Comparison of ENCODE assay signal across 8 mouse cellular contexts in genomic region chr4:134250116-134250929, GRCm38 (mm10). TPM values are rescaled to one million over a fixed set of nuclear protein-coding genes. Genes with fewer than 3 reads are reported as not detected.
DNase-seq lines count a peak whose midpoint lies in the region; ATAC-seq lines count a peak whose summit lies in the region.

No protein-coding gene starts in this region.

- no peak overlapping the region for H3K27ac ChIP-seq in kidney, embryonic 15.5 days
- peak overlapping the region; percentile 65 for H3K27ac ChIP-seq in embryonic facial prominence, embryonic 10.5 days (replicated peaks)
- H3K27ac ChIP-seq in intestine, embryonic 15.5 days = no peak overlapping the region
- no peak overlapping the region for H3K27ac ChIP-seq in neural tube, embryonic 11.5 days (ENCODE audit: low read depth, low read length)

- peaks cover 70% of the 10 kb centered on the region for H3K4me1 ChIP-seq in kidney, embryonic 15.5 days
- H3K4me1 ChIP-seq in embryonic facial prominence, embryonic 10.5 days = peaks cover 82% of the 10 kb centered on the region
- peaks cover 45% of the 10 kb centered on the region for H3K4me1 ChIP-seq in intestine, embryonic 15.5 days (replicated peaks)
- H3K4me1 ChIP-seq in neural tube, embryonic 11.5 days (ENCODE audit: control insufficient read depth, insufficient read depth, low read length) = peaks cover 34% of the 10 kb centered on the region

- no peak for ATAC-seq in kidney, embryonic 15.5 days (replicated peaks; ENCODE audit: low FRiP score)
- no peak for ATAC-seq in intestine, embryonic 15.5 days
- no peak for ATAC-seq in neural tube, embryonic 11.5 days (ENCODE audit: insufficient read depth, low FRiP score, low TSS enrichment)

- H3K4me3 ChIP-seq in kidney, embryonic 15.5 days (replicated peaks) = peak overlapping the region; percentile 47
- peak overlapping the region; percentile 63 for H3K4me3 ChIP-seq in embryonic facial prominence, embryonic 10.5 days
- peak overlapping the region; percentile 50 for H3K4me3 ChIP-seq in intestine, embryonic 15.5 days (replicated peaks)
- H3K4me3 ChIP-seq in neural tube, embryonic 11.5 days (ENCODE audit: low read depth, low read length) = peak overlapping the region; percentile 47

- H3K36me3 ChIP-seq in kidney, embryonic 15.5 days = no peaks in the 10 kb centered on the region
- H3K36me3 ChIP-seq in embryonic facial prominence, embryonic 10.5 days (replicated peaks) = no peaks in the 10 kb centered on the region
- no peaks in the 10 kb centered on the region for H3K36me3 ChIP-seq in intestine, embryonic 15.5 days
- no peaks in the 10 kb centered on the region for H3K36me3 ChIP-seq in neural tube, embryonic 11.5 days (ENCODE audit: control insufficient read depth, insufficient read depth, low read length)

- WGBS in kidney, embryonic 15.5 days = 13% methylated on average over 27 of the region's 27 CpGs
- 5% methylated on average over 27 of the region's 27 CpGs for WGBS in embryonic facial prominence, embryonic 10.5 days
- WGBS in intestine, embryonic 15.5 days = 25% methylated on average over 27 of the region's 27 CpGs
- WGBS in neural tube, embryonic 11.5 days = 5% methylated on average over 27 of the region's 27 CpGs

- H3K27me3 ChIP-seq in kidney, embryonic 15.5 days = peaks cover 91% of the 10 kb centered on the region
- peaks cover 93% of the 10 kb centered on the region for H3K27me3 ChIP-seq in embryonic facial prominence, embryonic 10.5 days (replicated peaks; ENCODE audit: low read depth, poor library complexity, severe bottlenecking)
- peaks cover 59% of the 10 kb centered on the region for H3K27me3 ChIP-seq in intestine, embryonic 15.5 days (replicated peaks)
- peaks cover 30% of the 10 kb centered on the region for H3K27me3 ChIP-seq in neural tube, embryonic 11.5 days (ENCODE audit: control insufficient read depth, insufficient read depth, low read length)

- no peaks in the 10 kb centered on the region for H3K9me3 ChIP-seq in kidney, embryonic 15.5 days (replicated peaks)
- H3K9me3 ChIP-seq in embryonic facial prominence, embryonic 10.5 days = no peaks in the 10 kb centered on the region
- no peaks in the 10 kb centered on the region for H3K9me3 ChIP-seq in intestine, embryonic 15.5 days
- no peaks in the 10 kb centered on the region for H3K9me3 ChIP-seq in neural tube, embryonic 11.5 days (ENCODE audit: control insufficient read depth, low read length)

- no peak for DNase-seq in kidney, adult 9 months
- DNase-seq in embryonic facial prominence, embryonic 10.5 days (ENCODE audit: low spot score) = peak; percentile 45
- DNase-seq in neural tube, embryonic 11.5 days (ENCODE audit: low spot score) = peak; percentile 30
- DNase-seq in adipocyte (ENCODE audit: low spot score) = no peak
- DNase-seq in kidney, adult 11 months = no peak
- DNase-seq in layer of hippocampus, adult 9-11 months = no peak

- no peak overlapping the region for H3K9ac ChIP-seq in kidney, embryonic 15.5 days
- H3K9ac ChIP-seq in intestine, embryonic 15.5 days = peak overlapping the region; percentile 40; the same call in 1 of the 2 replicates
- H3K9ac ChIP-seq in neural tube, embryonic 11.5 days (ENCODE audit: low read length) = peak overlapping the region; percentile 73

- peak overlapping the region; percentile 86 for H3K4me2 ChIP-seq in kidney, embryonic 15.5 days
- peak overlapping the region; percentile 98 for H3K4me2 ChIP-seq in intestine, embryonic 15.5 days (replicated peaks)
- H3K4me2 ChIP-seq in neural tube, embryonic 11.5 days (ENCODE audit: low read depth) = peak overlapping the region; percentile 85

RNA-seq across cellular contexts. Expression of gene Grrp1, which starts 3.6 kb away (rescaled TPM):
- 10.6 and 12.1 TPM in 2 replicates for polyA plus RNA-seq in kidney, embryonic 15.5 days (2015; fragmentation: Nextera tagmentation; extraction: Ambion mirVana)
- 7.4 and 7.9 TPM in 2 replicates for polyA plus RNA-seq in embryonic facial prominence, embryonic 10.5 days (2016; fragmentation: Nextera tagmentation; extraction: Ambion mirVana)
- polyA plus RNA-seq in intestine, embryonic 15.5 days (2015; fragmentation: Nextera tagmentation; extraction: Ambion mirVana) = 5.0 TPM in 2 replicates
- 11.1 and 11.8 TPM in 2 replicates for polyA plus RNA-seq in neural tube, embryonic 11.5 days (2014; fragmentation: Nextera tagmentation; extraction: Ambion mirVana)

RNA-seq across cellular contexts. Expression of gene Gm30191, which starts 3.6 kb away (rescaled TPM):
- polyA plus RNA-seq in kidney, embryonic 15.5 days (2015; fragmentation: Nextera tagmentation; extraction: Ambion mirVana) = not detected in 2 replicates
- not detected in 2 replicates for polyA plus RNA-seq in embryonic facial prominence, embryonic 10.5 days (2016; fragmentation: Nextera tagmentation; extraction: Ambion mirVana)
- polyA plus RNA-seq in intestine, embryonic 15.5 days (2015; fragmentation: Nextera tagmentation; extraction: Ambion mirVana) = not detected in 2 replicates
- polyA plus RNA-seq in neural tube, embryonic 11.5 days (2014; fragmentation: Nextera tagmentation; extraction: Ambion mirVana) = not detected in 2 replicates

RNA-seq across cellular contexts. Expression of gene Zfp593, which starts 4.9 kb away (rescaled TPM):
- polyA plus RNA-seq in kidney, embryonic 15.5 days (2015; fragmentation: Nextera tagmentation; extraction: Ambion mirVana) = 15.6 and 15.8 TPM in 2 replicates
- polyA plus RNA-seq in embryonic facial prominence, embryonic 10.5 days (2016; fragmentation: Nextera tagmentation; extraction: Ambion mirVana) = 21.0 and 21.8 TPM in 2 replicates
- polyA plus RNA-seq in intestine, embryonic 15.5 days (2015; fragmentation: Nextera tagmentation; extraction: Ambion mirVana) = 16.4 and 16.7 TPM in 2 replicates
- 18.6 and 19.2 TPM in 2 replicates for polyA plus RNA-seq in neural tube, embryonic 11.5 days (2014; fragmentation: Nextera tagmentation; extraction: Ambion mirVana)

RNA-seq across cellular contexts. Expression of gene E130218I03Rik, which starts 6.9 kb away (rescaled TPM):
- polyA plus RNA-seq in kidney, embryonic 15.5 days (2015; fragmentation: Nextera tagmentation; extraction: Ambion mirVana) = 0.26 and 0.68 TPM in 2 replicates
- polyA plus RNA-seq in embryonic facial prominence, embryonic 10.5 days (2016; fragmentation: Nextera tagmentation; extraction: Ambion mirVana) = 0.32 and 1.1 TPM in 2 replicates
- polyA plus RNA-seq in intestine, embryonic 15.5 days (2015; fragmentation: Nextera tagmentation; extraction: Ambion mirVana) = 0.23 and 0.34 TPM in 2 replicates
- polyA plus RNA-seq in neural tube, embryonic 11.5 days (2014; fragmentation: Nextera tagmentation; extraction: Ambion mirVana) = 0.28 TPM in 1 of 2 replicates, not detected in the other

RNA-seq across cellular contexts. Expression of gene Cnksr1, which starts 12.1 kb away (rescaled TPM):
- polyA plus RNA-seq in kidney, embryonic 15.5 days (2015; fragmentation: Nextera tagmentation; extraction: Ambion mirVana) = 7.3 and 8.3 TPM in 2 replicates
- polyA plus RNA-seq in embryonic facial prominence, embryonic 10.5 days (2016; fragmentation: Nextera tagmentation; extraction: Ambion mirVana) = 2.6 and 3.4 TPM in 2 replicates
- polyA plus RNA-seq in intestine, embryonic 15.5 days (2015; fragmentation: Nextera tagmentation; extraction: Ambion mirVana) = 12.2 and 12.7 TPM in 2 replicates
- 0.36 and 0.50 TPM in 2 replicates for polyA plus RNA-seq in neural tube, embryonic 11.5 days (2014; fragmentation: Nextera tagmentation; extraction: Ambion mirVana)

Comparison
In these comparisons a context has a peak if more than half of its experiments do, and no peak if none do; other contexts are left out.
1. DNase-seq: peak in embryonic facial prominence, embryonic 10.5 days (single experiment) and neural tube, embryonic 11.5 days (single experiment); none in kidney, adult 9 months (single experiment), adipocyte (single experiment), kidney, adult 11 months (single experiment) and layer of hippocampus, adult 9-11 months (single experiment).
2. Peak in every context shown above with its lines, with median percentiles within 50 percentile points of each other: H3K4me2 ChIP-seq and H3K4me3 ChIP-seq.